Mouse (Mus musculus): ENCODE measurements around the gene Gm20518.

Gm20518 gene

GRCm38 (mm10) chr16:17807192-17808009, 84.1 kb downstream of the Gm20518 start:
- DNase-seq (ENCODE audit: low read depth, low spot score), result peak; percentile 68

GRCm38 (mm10) chr16:17806581-17807191, 84.8 kb downstream of the Gm20518 start:
- DNase-seq (ENCODE audit: low read depth, low spot score), result no peak

- DNase-seq (ENCODE audit: low read depth, low spot score), result no peak
Observed at GRCm38 (mm10) chr16:17804982-17805381, 86.5 kb downstream of the Gm20518 start.

- DNase-seq (ENCODE audit: low read depth, low spot score), result no peak
Observed at GRCm38 (mm10) chr16:17804449-17804912, 87.0 kb downstream of the Gm20518 start.

GRCm38 (mm10) chr16:17803675-17804448, 87.6 kb downstream of the Gm20518 start:
- DNase-seq (ENCODE audit: low read depth, low spot score), result no peak

GRCm38 (mm10) chr16:17802839-17803674, 88.4 kb downstream of the Gm20518 start:
- no peak for DNase-seq (ENCODE audit: low read depth, low spot score)

GRCm38 (mm10) chr16:17802456-17802838, 89.0 kb downstream of the Gm20518 start:
- no peak for DNase-seq (ENCODE audit: low read depth, low spot score)

GRCm38 (mm10) chr16:17801777-17802455, 89.6 kb downstream of the Gm20518 start:
- DNase-seq (ENCODE audit: low read depth, low spot score), result no peak

GRCm38 (mm10) chr16:17799584-17799983, 91.9 kb downstream of the Gm20518 start:
- no peak for DNase-seq (ENCODE audit: low read depth, low spot score)

GRCm38 (mm10) chr16:17798321-17799180, 92.9 kb downstream of the Gm20518 start:
- no peak for DNase-seq (ENCODE audit: low read depth, low spot score)

- no peak for DNase-seq (ENCODE audit: low read depth, low spot score)
Observed at GRCm38 (mm10) chr16:17797812-17798311, 93.6 kb downstream of the Gm20518 start.

GRCm38 (mm10) chr16:17796971-17797811, 94.3 kb downstream of the Gm20518 start, which contains the start of gene Scarf2:
Gene Scarf2, plus strand, starts transcription at chr16:17797282.
- DNase-seq (ENCODE audit: low read depth, low spot score), result no peak

- DNase-seq (ENCODE audit: low read depth, low spot score), result no peak
Observed at GRCm38 (mm10) chr16:17796519-17796918, 95.0 kb downstream of the Gm20518 start.

GRCm38 (mm10) chr16:17795643-17796042, 95.8 kb downstream of the Gm20518 start:
- no peak for DNase-seq (ENCODE audit: low read depth, low spot score)

- DNase-seq (ENCODE audit: low read depth, low spot score), result no peak
Observed at GRCm38 (mm10) chr16:17794047-17794446, 97.4 kb downstream of the Gm20518 start.

- DNase-seq (ENCODE audit: low read depth, low spot score), result no peak
Observed at GRCm38 (mm10) chr16:17792728-17793127, 98.7 kb downstream of the Gm20518 start.

GRCm38 (mm10) chr16:17785337-17785736, 106.1 kb downstream of the Gm20518 start:
- DNase-seq (ENCODE audit: low read depth, low spot score), result no peak

Measured in skeletal muscle tissue, adult 2 months (tissue).